Mouse (Mus musculus) limb, embryonic 11.5 days (tissue): ENCODE measurements around the gene Ugt1a2. TPM values are rescaled to one million over a fixed set of nuclear protein-coding genes. Genes with fewer than 3 reads are reported as not detected.

Source experiments
- ATAC-seq: fragments of 200-750 bp; cut with Nextera tagmentation; 2 replicates; pipeline ENCODE4 v1.8.0; 2017; ENCODE audit warnings: low read depth; ENCODE audit not compliant: insufficient number of reproducible peaks, low FRiP score, low TSS enrichment
- DNase-seq: peaks from one replicate; pipeline ENCODE4 v3.0.0-alpha.2; 2015; ENCODE audit warnings: low spot score
- H3K27ac ChIP-seq: fragments of 300-500 bp; sonication (generic); replicated peaks from 2 replicates; pipeline ENCODE4 v1.5.1; 2014; ENCODE audit warnings: low read depth, mild to moderate bottlenecking, low read length
- H3K27me3 ChIP-seq: fragments of 300-500 bp; sonication (generic); 2 replicates; pipeline ENCODE4 v1.6.1; 2014; ENCODE audit warnings: mild to moderate bottlenecking, low read length, mixed read lengths; ENCODE audit not compliant: control insufficient read depth, insufficient read depth
- H3K36me3 ChIP-seq: fragments of 300-500 bp; sonication (generic); 2 replicates; pipeline ENCODE4 v1.6.1; 2014; ENCODE audit warnings: mild to moderate bottlenecking, low read length, moderate library complexity, mixed read lengths; ENCODE audit not compliant: control insufficient read depth, insufficient read depth
- H3K4me1 ChIP-seq: fragments of 300-500 bp; sonication (generic); 2 replicates; pipeline ENCODE4 v1.6.1; 2014; ENCODE audit warnings: low read length, mixed read lengths; ENCODE audit not compliant: control insufficient read depth, insufficient read depth
- H3K4me2 ChIP-seq: fragments of 300-500 bp; sonication (generic); 2 replicates; pipeline ENCODE4 v1.6.1; 2014; ENCODE audit warnings: low read depth, mild to moderate bottlenecking, moderate library complexity; ENCODE audit not compliant: severe bottlenecking
- H3K4me3 ChIP-seq: fragments of 300-500 bp; sonication (generic); 2 replicates; pipeline ENCODE4 v1.5.1; 2014; ENCODE audit warnings: low read depth, low read length
- H3K9ac ChIP-seq: fragments of 300-500 bp; sonication (generic); 2 replicates; pipeline ENCODE4 v1.6.1; 2014; ENCODE audit warnings: mild to moderate bottlenecking, low read length
- H3K9me3 ChIP-seq: fragments of 300-500 bp; sonication (generic); 2 replicates; pipeline ENCODE4 v1.6.1; 2016; ENCODE audit warnings: low read length; ENCODE audit not compliant: control insufficient read depth
- WGBS: fragments of 180-500 bp; shearing (Covaris S2); extraction: QIAGEN DNeasy Blood & Tissue Kit; methylation state at CpG from one replicate; pipeline ENCODE4 v1.1.7; 2014; 5-methylcytosine and 5-hydroxymethylcytosine counted together
- polyA plus RNA-seq: library from polyadenylated mRNA; unstranded; fragments of >200 nt; fragmentation: Nextera tagmentation; extraction: Ambion mirVana; gene quantifications from 2 replicates; pipeline ENCODE4 v1.2.1, GENCODE M21; 2014

The Ugt1a2 gene
- polyA plus RNA-seq, 1 experiment from 2014 or later = not detected

DNA sequence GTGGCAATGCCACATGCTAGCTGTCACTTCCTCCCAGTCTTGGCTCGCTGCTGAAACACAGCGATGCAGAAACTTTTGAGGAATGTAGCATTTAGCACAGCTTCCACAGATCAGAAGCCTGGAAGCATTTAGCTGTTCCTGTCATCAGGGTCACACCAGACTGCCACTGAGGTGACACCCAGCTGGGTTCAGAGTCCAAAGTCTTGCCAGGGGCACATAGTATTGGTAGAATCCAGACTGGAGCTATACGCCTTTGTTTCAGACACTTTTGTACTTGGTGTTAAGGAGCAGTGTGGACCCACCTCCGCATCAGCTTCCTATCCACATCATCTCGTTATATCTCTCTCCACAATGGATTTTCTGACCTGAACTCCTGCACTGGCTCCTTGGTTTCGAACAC lies 53.1 kb downstream of the Ugt1a2 start:
- H3K4me2 ChIP-seq = no peak overlapping the region
- H3K27me3 ChIP-seq = no peaks in the 10 kb centered on the region
- H3K36me3 ChIP-seq = no peaks in the 10 kb centered on the region
- no peak overlapping the region for H3K9ac ChIP-seq
- H3K4me1 ChIP-seq = no peaks in the 10 kb centered on the region
- H3K4me3 ChIP-seq = no peak overlapping the region
- DNase-seq (no peak), ATAC-seq (no peak)
- WGBS = 74% methylated on average over 6 of the region's 6 CpGs
- H3K27ac ChIP-seq = no peak overlapping the region
- H3K9me3 ChIP-seq = peaks cover 90% of the 10 kb centered on the region

DNA sequence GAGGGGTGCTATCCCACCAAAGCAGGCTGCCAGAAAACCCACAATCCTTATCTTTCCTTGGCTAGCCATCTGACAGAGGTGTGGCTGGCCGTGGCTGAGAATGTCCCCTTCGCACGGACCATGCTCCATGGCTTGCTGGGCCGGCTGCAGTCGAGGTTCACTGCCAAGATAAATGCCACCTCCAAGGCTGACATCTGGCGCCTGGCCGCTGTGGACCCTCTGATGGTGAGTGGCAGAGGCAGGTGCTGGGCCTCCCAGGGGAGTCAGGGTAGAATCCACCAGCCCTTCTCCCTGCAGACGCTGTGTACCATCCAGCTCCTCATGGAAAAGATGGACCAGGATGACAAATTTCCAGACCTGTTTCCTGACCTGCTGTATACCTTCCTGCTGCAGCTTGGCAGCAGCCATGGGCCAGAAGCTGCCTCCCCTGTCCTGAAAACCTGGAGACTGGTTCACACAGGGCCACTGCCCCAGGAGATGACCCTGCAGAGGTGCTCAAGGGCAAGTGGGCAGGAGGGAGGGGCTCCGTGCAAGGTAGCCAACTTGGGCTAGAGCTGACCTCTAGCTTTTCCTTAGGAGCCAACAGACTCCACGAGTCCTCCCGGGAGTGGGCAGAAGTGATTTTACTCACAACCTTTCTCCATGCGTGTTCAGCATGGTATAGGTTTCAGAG lies 54.5 kb downstream of the Ugt1a2 start:
- 90% methylated on average over 12 of the region's 12 CpGs for WGBS
- no peak overlapping the region for H3K4me2 ChIP-seq

DNA sequence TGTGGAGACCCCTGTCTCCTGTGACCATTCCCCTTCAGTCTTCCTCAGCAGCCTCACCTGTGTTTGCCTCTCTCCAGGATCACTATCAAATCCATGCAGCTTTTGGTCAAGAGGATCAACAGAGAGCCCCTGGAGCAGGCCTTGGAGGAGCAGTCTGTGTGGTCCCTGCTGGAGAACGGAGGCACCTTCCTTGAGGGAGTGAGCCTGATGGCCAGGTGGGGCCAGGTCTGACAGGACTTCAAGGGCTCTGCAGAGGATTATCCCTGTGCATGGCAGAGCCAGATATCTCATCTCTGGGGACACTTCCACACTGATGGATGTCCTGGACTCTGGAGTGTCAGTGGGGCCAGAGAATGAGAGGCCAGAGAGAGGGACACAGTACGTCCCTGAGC lies 55.1 kb downstream of the Ugt1a2 start:
- H3K36me3 ChIP-seq = peaks cover 3% of the 10 kb centered on the region
- H3K9me3 ChIP-seq = peaks cover 84% of the 10 kb centered on the region
- no peak overlapping the region for H3K4me3 ChIP-seq
- no peak overlapping the region for H3K4me2 ChIP-seq
- ATAC-seq = no peak
- no peak for DNase-seq
- H3K4me1 ChIP-seq = no peaks in the 10 kb centered on the region
- H3K9ac ChIP-seq = no peak overlapping the region
- 55% methylated on average over 2 of the region's 2 CpGs for WGBS
- no peaks in the 10 kb centered on the region for H3K27me3 ChIP-seq
- no peak overlapping the region for H3K27ac ChIP-seq

More for the DNA sequence above, 54.5 kb downstream of the Ugt1a2 start:
- Histone ChIP-seq H3K27me3 (no peaks in the 10 kb centered on the region), H3K4me1 (no peaks in the 10 kb centered on the region), H3K27ac (no peak overlapping the region), H3K9ac (no peak overlapping the region), H3K9me3 (peaks cover 85% of the 10 kb centered on the region), H3K4me3 (no peak overlapping the region), H3K36me3 (no peaks in the 10 kb centered on the region)
- ATAC-seq (no peak), DNase-seq (no peak)

DNA sequence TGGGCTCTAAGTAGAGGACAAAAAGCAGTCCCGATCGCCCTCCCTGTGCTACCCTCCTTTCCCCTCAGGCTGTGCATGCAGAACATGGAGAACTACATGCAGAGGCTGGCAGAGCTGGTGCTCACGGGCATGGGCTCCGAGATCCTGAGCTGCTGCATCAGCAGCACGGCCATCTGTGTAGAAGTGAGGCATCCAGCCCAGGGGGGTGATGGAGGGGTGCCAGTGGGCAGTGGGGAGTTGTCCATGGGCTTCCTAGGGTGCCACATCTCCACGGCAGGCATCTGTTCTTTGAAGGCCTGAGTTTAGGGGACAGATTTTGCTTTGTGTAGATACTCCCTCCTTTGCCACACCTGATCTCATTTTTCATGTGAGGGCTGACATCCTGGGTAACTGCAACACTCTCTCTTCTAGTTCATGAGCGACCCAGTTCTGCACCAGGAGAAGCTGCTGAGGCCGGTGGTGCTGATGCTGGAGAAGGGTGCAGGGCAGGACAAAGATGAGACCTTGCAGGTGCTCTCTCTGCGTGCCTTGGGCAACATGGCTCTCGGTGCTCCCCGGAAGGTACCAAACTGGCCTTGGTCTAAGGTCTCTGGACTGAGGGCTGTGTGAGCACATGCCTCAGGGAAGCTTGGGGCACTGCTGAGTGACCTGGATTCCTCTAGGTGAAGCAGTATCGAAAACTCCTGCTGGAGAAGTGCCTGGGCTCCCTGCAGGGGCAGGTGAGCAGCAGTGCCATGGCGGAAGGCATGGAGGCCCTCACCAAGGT lies 55.8 kb downstream of the Ugt1a2 start:
- 81% methylated on average over 13 of the region's 13 CpGs for WGBS
- Histone ChIP-seq H3K9me3 (peaks cover 79% of the 10 kb centered on the region), H3K27me3 (no peaks in the 10 kb centered on the region), H3K27ac (no peak overlapping the region), H3K4me1 (no peaks in the 10 kb centered on the region), H3K4me2 (no peak overlapping the region), H3K36me3 (peaks cover 6% of the 10 kb centered on the region), H3K4me3 (no peak overlapping the region), H3K9ac (no peak overlapping the region)
- DNase-seq (no peak), ATAC-seq (no peak)

DNA sequence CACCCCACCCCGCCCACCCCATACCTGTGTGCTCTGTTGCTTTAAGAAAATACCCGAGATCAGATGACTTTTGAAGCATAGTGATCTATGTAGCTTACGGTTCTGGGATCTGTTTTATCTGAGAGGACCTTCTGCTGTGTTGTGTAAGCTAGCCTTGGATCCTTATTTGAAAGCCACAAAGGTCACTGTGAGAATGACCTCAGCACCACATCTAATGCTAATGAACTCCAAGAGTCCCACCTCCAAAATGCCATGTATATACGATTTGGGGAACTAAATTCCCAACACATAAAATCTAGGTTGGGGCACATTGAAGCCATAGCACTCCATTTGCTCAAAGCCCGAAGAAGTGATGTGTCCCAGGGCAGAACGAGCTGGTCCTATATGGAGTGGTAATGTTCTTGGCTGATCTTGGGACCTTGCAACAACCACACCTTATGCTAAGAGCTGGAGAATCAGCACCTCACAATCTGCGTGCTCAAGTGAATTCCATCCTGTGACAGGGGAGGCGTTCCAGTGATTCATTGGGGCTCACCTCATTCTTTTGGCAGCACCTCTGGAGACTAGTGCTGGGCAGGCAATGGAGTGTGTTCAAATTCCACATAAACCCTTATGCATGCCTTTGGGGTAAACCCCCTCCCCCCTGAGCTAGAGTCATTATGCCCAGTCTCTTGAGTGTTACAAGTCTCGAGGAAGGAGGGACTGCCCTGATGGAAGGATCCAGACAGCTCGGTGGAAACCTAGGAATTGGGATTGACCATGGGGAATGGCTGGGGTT lies 56.7 kb downstream of the Ugt1a2 start:
- Histone ChIP-seq H3K4me1 (no peaks in the 10 kb centered on the region), H3K4me2 (no peak overlapping the region), H3K36me3 (peaks cover 12% of the 10 kb centered on the region), H3K4me3 (no peak overlapping the region), H3K27ac (no peak overlapping the region), H3K27me3 (no peaks in the 10 kb centered on the region), H3K9ac (no peak overlapping the region), H3K9me3 (peaks cover 78% of the 10 kb centered on the region)
- DNase-seq = no peak
- 78% methylated on average over 10 of the region's 10 CpGs for WGBS
- ATAC-seq = no peak

DNA sequence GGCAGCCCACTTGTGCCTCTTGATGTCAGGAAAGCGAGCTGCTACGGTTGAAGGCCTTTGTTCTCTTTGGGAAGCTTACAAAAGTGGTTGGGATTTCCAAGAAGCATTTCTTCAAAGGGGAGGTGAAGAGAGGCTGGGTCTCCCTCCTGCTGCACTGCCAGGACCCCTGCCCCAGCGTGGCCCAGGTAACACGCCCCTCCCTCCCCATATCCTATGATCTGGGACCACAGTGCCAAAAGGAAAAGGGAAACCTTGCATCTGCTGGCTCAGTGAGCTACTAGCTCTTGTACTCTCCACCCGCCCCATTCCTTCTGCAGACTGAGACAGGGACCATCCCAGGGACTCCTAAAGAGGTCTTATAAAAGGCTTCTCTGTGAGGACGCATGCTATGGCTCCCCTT lies 57.3 kb downstream of the Ugt1a2 start:
- Histone ChIP-seq H3K9me3 (peaks cover 77% of the 10 kb centered on the region), H3K4me3 (no peak overlapping the region), H3K27me3 (no peaks in the 10 kb centered on the region), H3K36me3 (peaks cover 18% of the 10 kb centered on the region), H3K27ac (no peak overlapping the region), H3K4me1 (no peaks in the 10 kb centered on the region), H3K9ac (no peak overlapping the region), H3K4me2 (no peak overlapping the region)
- ATAC-seq (no peak), DNase-seq (no peak)
- 82% methylated on average over 6 of the region's 6 CpGs for WGBS

DNA sequence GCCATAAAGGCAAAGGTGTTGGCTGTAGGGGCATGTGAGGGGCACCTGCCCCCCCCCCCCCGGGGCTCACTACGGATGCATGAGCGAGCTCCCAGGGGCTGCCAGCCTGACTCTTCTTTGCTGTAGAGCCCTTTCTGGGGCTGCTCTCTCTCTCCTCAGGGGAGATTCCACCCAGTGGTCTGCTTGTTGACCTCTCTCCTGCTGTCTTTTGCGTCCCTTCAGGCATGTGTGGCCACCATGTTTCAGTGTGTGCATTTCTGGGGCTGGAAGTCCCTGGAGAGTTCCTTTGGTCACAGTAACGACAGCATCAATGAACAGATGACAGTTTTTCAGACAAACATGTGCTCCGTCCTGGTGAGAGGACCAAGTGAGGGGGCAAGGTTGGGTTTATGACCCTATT lies 58.0 kb downstream of the Ugt1a2 start:
- 70% methylated on average over 6 of the region's 6 CpGs for WGBS

DNA sequence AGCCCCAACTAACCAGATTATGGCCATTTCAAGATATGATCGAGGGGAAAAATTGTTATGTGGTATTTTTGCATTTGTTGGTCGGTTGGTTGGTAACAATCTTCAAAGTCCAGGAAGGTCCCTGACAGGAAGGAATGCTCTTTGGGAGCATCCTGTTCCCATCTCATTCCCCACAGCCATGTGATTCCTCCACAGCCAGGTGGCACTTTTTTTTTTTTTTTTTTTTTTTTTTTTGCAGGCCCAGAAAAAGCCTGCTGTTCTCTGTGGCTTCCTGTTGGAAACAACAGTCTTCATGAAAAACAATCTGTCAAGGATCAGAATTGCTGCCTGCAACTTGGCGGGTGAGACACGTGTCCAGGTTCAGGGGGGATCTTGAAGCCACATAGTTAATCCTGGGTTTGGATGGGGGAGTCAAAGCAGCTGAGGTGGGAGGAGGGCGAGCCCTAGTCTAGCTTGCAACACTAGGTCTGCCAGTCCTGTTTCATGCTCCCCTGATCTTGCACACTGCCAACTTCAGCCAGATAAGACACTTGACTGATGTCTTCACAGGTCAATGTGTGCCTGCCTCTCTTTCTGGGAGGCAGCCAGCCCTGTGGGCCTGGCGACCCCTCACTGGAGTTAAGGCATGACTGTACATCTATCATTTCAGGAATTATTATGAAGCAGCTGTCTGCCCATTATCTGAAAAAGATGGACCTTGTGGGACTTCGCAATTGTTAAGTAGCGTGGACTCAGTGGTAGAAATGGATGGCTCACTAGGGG lies 58.7 kb downstream of the Ugt1a2 start:
- ATAC-seq (no peak), DNase-seq (no peak)
- H3K4me2 ChIP-seq = no peak overlapping the region
- H3K9me3 ChIP-seq = peaks cover 70% of the 10 kb centered on the region
- no peak overlapping the region for H3K4me3 ChIP-seq
- 78% methylated on average over 8 of the region's 8 CpGs for WGBS
- no peaks in the 10 kb centered on the region for H3K27me3 ChIP-seq
- H3K36me3 ChIP-seq = peaks cover 32% of the 10 kb centered on the region
- H3K4me1 ChIP-seq = no peaks in the 10 kb centered on the region
- no peak overlapping the region for H3K9ac ChIP-seq
- no peak overlapping the region for H3K27ac ChIP-seq

More for the DNA sequence above, 58.0 kb downstream of the Ugt1a2 start:
- Histone ChIP-seq H3K9ac (no peak overlapping the region), H3K9me3 (peaks cover 77% of the 10 kb centered on the region), H3K4me2 (no peak overlapping the region), H3K4me3 (no peak overlapping the region), H3K27me3 (no peaks in the 10 kb centered on the region), H3K27ac (no peak overlapping the region), H3K4me1 (no peaks in the 10 kb centered on the region), H3K36me3 (peaks cover 25% of the 10 kb centered on the region)
- ATAC-seq (no peak), DNase-seq (no peak)
